Mouse (Mus musculus) intestine, postnatal 0 days (tissue): ENCODE measurements around the gene Nup107. TPM values are rescaled to one million over a fixed set of nuclear protein-coding genes. Genes with fewer than 3 reads are reported as not detected.

Source experiments
- ATAC-seq: fragments of 200-750 bp; cut with Nextera tagmentation; 2 replicates; pipeline ENCODE4 v1.8.0; 2017; ENCODE audit warnings: mild to moderate bottlenecking, moderate TSS enrichment, moderate library complexity
- H3K27ac ChIP-seq: fragments of 300-500 bp; sonication (generic); 2 replicates; pipeline ENCODE4 v1.5.1; 2014; ENCODE audit warnings: mild to moderate bottlenecking, low read depth, low read length, moderate library complexity
- H3K27me3 ChIP-seq: fragments of 300-500 bp; sonication (generic); replicated peaks from 2 replicates; pipeline ENCODE4 v1.6.1; 2014; ENCODE audit warnings: low read length, mixed read lengths; ENCODE audit not compliant: control insufficient read depth, insufficient read depth
- H3K36me3 ChIP-seq: fragments of 300-500 bp; sonication (generic); 2 replicates; pipeline ENCODE4 v1.6.1; 2014; ENCODE audit warnings: mild to moderate bottlenecking, moderate library complexity; ENCODE audit not compliant: control insufficient read depth, insufficient read depth
- H3K4me1 ChIP-seq: fragments of 300-500 bp; sonication (generic); replicated peaks from 2 replicates; pipeline ENCODE4 v1.6.1; 2014; ENCODE audit warnings: antibody characterized with exemption, low read length, mixed read lengths; ENCODE audit not compliant: control insufficient read depth, insufficient read depth
- H3K4me2 ChIP-seq: fragments of 300-500 bp; sonication (generic); replicated peaks from 2 replicates; pipeline ENCODE4 v1.6.1; 2014; ENCODE audit warnings: low read depth, mild to moderate bottlenecking, moderate library complexity
- H3K4me3 ChIP-seq: fragments of 300-500 bp; sonication (generic); 2 replicates; pipeline ENCODE4 v1.5.1; 2014; ENCODE audit warnings: low read depth, low read length
- H3K9ac ChIP-seq: fragments of 300-500 bp; sonication (generic); 2 replicates; pipeline ENCODE4 v1.6.1; 2014; ENCODE audit warnings: mild to moderate bottlenecking, low read depth, low read length
- H3K9me3 ChIP-seq: fragments of 300-500 bp; sonication (generic); 2 replicates; pipeline ENCODE4 v1.6.1; 2016; ENCODE audit warnings: mixed run types; ENCODE audit not compliant: control insufficient read depth
- CTCF ChIP-seq: sonication (generic); IDR thresholded peaks from 2 replicates; pipeline ENCODE4 v1.5.1; 2016; ENCODE audit warnings: low read depth, mild to moderate bottlenecking, control low read depth, antibody characterized with exemption, moderate library complexity
- WGBS: fragments of 180-500 bp; shearing (Covaris S2); extraction: QIAGEN DNeasy Blood & Tissue Kit; methylation state at CpG from one replicate; pipeline ENCODE4 v1.1.7; 2014; 5-methylcytosine and 5-hydroxymethylcytosine counted together
- polyA plus RNA-seq: library from polyadenylated mRNA; unstranded; fragments of >200 nt; fragmentation: Nextera tagmentation; extraction: Ambion mirVana; gene quantifications from 2 replicates; pipeline ENCODE4 v1.2.1, GENCODE M21; 2015

Nup107 gene
- polyA plus RNA-seq, 1 experiment from 2014 or later = 16.2 TPM

DNA sequence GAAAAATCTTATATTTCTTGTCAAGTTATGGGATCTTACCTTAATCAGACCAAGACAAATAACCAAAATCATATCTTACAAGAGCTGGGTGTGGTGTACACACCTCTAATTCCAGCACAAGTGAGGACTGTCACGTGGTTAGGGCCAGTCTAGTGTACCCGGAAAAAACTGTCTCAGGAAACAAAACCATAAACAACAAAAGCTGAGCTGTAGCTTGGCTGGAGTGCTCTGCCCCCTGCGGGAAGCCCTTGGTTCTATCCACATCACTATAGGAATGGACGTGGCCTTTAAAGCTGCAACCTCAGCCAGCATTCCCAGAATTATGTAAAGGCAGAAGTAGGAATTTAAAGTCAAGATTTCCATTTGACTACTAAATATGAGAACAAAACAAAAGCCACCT lies 31.6 kb upstream of the Nup107 start:
- TF ChIP-seq CTCF = peak; percentile 71
- H3K27ac ChIP-seq = peak overlapping the region; percentile 61
- 34% methylated on average over 4 of the region's 4 CpGs for WGBS
- no peak overlapping the region for H3K4me3 ChIP-seq
- H3K9me3 ChIP-seq = no peaks in the 10 kb centered on the region
- ATAC-seq = peak; percentile 84
- H3K27me3 ChIP-seq = no peaks in the 10 kb centered on the region
- H3K9ac ChIP-seq = no peak overlapping the region
- 0 out of 2 replicates have a peak, but pooled peaks cover 4% of the 10 kb centered on the region for H3K4me1 ChIP-seq
- H3K36me3 ChIP-seq = peaks cover 39% of the 10 kb centered on the region
- 0 out of 2 replicates have a peak overlapping the region, but pooled peaks have one; percentile 18 for H3K4me2 ChIP-seq

DNA sequence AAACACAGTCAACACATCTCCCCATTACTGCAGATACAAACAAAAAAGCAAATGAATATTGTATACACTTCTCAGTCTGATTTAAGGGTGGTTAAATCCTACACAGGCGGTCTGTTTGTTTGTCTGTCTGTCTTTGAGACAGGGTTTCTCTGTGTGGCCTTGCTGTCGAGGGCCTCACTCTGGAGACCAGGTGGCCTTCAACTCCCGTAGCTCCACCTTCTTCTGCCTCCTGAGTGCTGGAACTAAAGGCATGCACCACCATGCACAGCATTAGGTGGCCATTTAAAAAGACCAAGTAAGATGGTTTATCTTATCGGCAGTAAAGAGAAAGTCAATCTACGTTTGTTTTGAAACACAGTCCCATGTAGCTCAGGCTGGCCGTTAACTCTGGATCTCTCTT lies 30.8 kb upstream of the Nup107 start:
- H3K36me3 ChIP-seq = peaks cover 47% of the 10 kb centered on the region
- no peak overlapping the region for H3K27ac ChIP-seq
- no peaks in the 10 kb centered on the region for H3K27me3 ChIP-seq
- H3K9ac ChIP-seq = no peak overlapping the region
- H3K9me3 ChIP-seq = no peaks in the 10 kb centered on the region
- TF ChIP-seq CTCF = no peak
- 62% methylated on average over 6 of the region's 6 CpGs for WGBS
- ATAC-seq = no peak
- 0 out of 2 replicates have a peak, but pooled peaks cover 4% of the 10 kb centered on the region for H3K4me1 ChIP-seq
- H3K4me2 ChIP-seq = no peak overlapping the region
- H3K4me3 ChIP-seq = no peak overlapping the region

DNA sequence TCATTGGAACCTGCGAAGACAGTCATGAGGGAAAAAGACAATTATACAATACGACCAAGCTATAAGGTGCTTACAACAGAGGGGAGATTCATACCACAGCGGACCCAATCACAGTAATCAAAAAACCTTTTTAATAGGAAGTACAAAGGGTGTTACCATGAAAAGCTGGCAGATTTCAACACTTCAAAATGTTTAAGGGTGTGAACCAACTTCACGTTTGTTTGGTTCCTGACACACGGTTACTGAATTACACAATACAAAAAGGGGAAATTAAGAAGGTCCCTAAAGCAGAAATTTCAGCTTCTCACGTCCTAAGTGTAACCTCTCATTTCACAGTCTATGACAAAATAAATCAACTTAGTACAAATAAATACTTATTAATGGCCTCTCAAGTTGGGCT lies 26.1 kb upstream of the Nup107 start:
- Histone ChIP-seq H3K27ac (no peak overlapping the region), H3K9ac (no peak overlapping the region), H3K4me1 (no peaks in the 10 kb centered on the region), H3K9me3 (no peaks in the 10 kb centered on the region), H3K36me3 (peaks cover 70% of the 10 kb centered on the region), H3K27me3 (no peaks in the 10 kb centered on the region), H3K4me2 (no peak overlapping the region), H3K4me3 (no peak overlapping the region)
- WGBS = 84% methylated on average over 6 of the region's 6 CpGs
- TF ChIP-seq CTCF = no peak
- ATAC-seq = no peak

DNA sequence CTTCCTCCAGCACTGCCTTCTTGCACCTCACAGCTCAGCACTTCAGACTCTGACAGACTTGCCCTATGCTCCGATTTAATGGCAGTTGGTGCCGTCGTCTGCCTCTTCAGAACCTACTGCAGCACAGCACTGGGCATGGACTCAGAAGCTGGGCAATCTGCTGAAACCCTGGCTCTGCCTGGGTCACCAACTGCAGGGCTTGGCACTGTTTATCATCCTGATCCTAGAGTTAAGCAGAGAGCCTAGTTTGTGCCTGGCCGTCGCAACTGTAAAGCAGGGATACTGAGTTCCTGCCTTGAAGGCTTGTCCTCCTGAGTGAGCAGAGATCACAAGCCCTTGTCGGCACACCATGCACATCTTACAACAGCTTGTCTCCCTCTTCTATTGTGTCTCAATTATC lies 24.2 kb upstream of the Nup107 start:
- Histone ChIP-seq H3K27ac (no peak overlapping the region), H3K4me3 (no peak overlapping the region), H3K27me3 (no peaks in the 10 kb centered on the region), H3K4me2 (no peak overlapping the region), H3K4me1 (no peaks in the 10 kb centered on the region), H3K9ac (no peak overlapping the region), H3K36me3 (peaks cover 65% of the 10 kb centered on the region), H3K9me3 (no peaks in the 10 kb centered on the region)
- WGBS = 89% methylated on average over 6 of the region's 6 CpGs
- no peak for ATAC-seq
- no peak for TF ChIP-seq CTCF

DNA sequence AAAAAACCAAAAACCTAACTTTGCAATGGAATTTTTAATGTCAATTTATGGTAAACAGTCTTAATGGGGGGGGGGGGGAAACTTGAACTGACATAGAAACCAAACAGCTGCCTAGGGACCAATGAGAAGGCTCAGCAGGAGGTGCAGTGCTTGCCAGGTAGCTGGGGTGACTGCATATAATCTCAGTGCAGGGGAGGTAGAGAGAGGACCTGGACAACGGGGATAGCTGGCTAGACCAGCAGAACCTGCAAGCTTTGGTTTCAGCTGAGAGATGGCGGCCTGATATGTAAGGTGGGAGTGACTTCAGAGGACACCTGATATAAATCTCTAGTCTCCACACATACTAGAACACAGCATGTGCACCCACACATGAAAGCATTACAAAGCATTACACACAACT lies 20.0 kb upstream of the Nup107 start:
- WGBS = 91% methylated on average over 2 of the region's 2 CpGs
- Histone ChIP-seq H3K4me1 (no peaks in the 10 kb centered on the region), H3K36me3 (peaks cover 39% of the 10 kb centered on the region), H3K27me3 (no peaks in the 10 kb centered on the region), H3K4me3 (no peak overlapping the region), H3K4me2 (no peak overlapping the region), H3K9ac (no peak overlapping the region), H3K9me3 (no peaks in the 10 kb centered on the region), H3K27ac (no peak overlapping the region; the same call in 1 of the 2 replicates)
- TF ChIP-seq CTCF = no peak
- no peak for ATAC-seq

DNA sequence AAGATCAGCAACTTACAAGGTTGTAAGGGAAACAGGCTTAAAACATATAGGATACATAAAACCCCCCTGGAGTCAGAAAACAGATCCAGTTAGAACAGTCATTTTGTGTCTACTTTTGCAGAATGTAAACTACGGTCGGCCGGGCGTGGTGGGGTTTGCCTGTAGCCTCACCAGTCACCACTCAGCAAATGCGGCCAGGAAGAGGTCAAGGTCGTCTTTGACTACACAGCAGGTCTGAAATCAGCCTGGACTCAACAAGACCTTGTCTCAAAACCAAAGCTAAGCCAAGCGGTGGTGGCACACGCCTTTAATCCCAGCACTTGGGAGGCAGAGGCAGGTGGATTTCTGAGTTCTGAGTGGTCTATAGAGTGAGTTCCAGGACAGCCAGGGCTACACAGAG lies 19.1 kb upstream of the Nup107 start:
- H3K4me2 ChIP-seq = no peak overlapping the region
- H3K9ac ChIP-seq = no peak overlapping the region
- no peak for ATAC-seq
- no peaks in the 10 kb centered on the region for H3K9me3 ChIP-seq
- no peak overlapping the region for H3K27ac ChIP-seq
- peaks cover 33% of the 10 kb centered on the region for H3K36me3 ChIP-seq
- H3K27me3 ChIP-seq = no peaks in the 10 kb centered on the region
- 85% methylated on average over 8 of the region's 8 CpGs for WGBS
- TF ChIP-seq CTCF = no peak
- H3K4me3 ChIP-seq = no peak overlapping the region
- H3K4me1 ChIP-seq = no peaks in the 10 kb centered on the region

DNA sequence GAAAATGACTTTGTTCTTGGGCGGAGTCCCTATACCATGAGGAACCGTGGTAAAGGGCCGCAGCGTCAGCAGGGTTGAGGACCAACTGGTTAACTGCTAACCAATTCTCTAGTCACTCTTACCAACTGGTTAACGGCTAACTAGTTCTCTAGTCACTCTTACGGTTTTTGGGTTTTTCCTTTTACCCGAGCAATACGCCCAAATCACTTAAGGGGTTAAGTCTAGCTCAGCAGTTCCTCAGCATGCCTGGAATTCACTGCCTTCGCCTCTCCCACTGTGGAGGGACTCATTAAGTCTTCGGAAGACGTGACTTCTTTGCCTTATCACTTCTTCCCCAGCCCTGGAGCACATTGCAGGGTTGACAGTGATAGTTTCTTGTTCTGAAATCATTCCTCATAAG lies 18.0 kb upstream of the Nup107 start:
- no peak overlapping the region for H3K27ac ChIP-seq
- no peaks in the 10 kb centered on the region for H3K27me3 ChIP-seq
- TF ChIP-seq CTCF = no peak
- ATAC-seq = no peak
- no peaks in the 10 kb centered on the region for H3K9me3 ChIP-seq
- no peaks in the 10 kb centered on the region for H3K4me1 ChIP-seq
- H3K4me3 ChIP-seq = no peak overlapping the region
- no peak overlapping the region for H3K4me2 ChIP-seq
- 78% methylated on average over 11 of the region's 11 CpGs for WGBS
- H3K36me3 ChIP-seq = peaks cover 22% of the 10 kb centered on the region
- no peak overlapping the region for H3K9ac ChIP-seq
